Mouse (Mus musculus) C2C12 (cell line): Measurements from ENCODE around the gene Cxcl14. TPM values are rescaled to one million over a fixed set of nuclear protein-coding genes. Genes with fewer than 3 reads are reported as not detected.

Experiments
- H3K27me3 ChIP-seq: one replicate; pipeline ENCODE4 v1.6.1; 2011; ENCODE audit not compliant: control insufficient read depth, insufficient read depth, insufficient read length
- H3K36me3 ChIP-seq: one replicate; pipeline ENCODE4 v1.6.1; 2011; ENCODE audit not compliant: control insufficient read depth, insufficient read depth
- H3K4me3 ChIP-seq: one replicate; pipeline ENCODE4 v1.5.1; 2011; ENCODE audit warnings: mild to moderate bottlenecking, control low read depth; ENCODE audit not compliant: poor library complexity, insufficient read depth, severe bottlenecking
- H3K79me2 ChIP-seq: one replicate; pipeline ENCODE4 v1.6.1; 2011; ENCODE audit not compliant: control insufficient read depth, insufficient read depth
- H3K79me3 ChIP-seq: one replicate; pipeline ENCODE4 v1.6.1; 2011; ENCODE audit warnings: low read depth, control low read depth
- H3ac ChIP-seq: one replicate; pipeline ENCODE3; 2011; ENCODE audit warnings: low read depth; ENCODE audit not compliant: control insufficient read depth, insufficient read length
- CEBPB ChIP-seq: IDR thresholded peaks from one replicate; pipeline ENCODE4 v1.6.1; 2011; ENCODE audit warnings: low read depth, mild to moderate bottlenecking, control low read depth, moderate library complexity
- CTCF ChIP-seq: IDR thresholded peaks from one replicate; pipeline ENCODE4 v1.5.1; 2011; ENCODE audit not compliant: control insufficient read depth, insufficient read depth, insufficient read length
- FOSL1 ChIP-seq: IDR thresholded peaks from one replicate; pipeline ENCODE4 v1.8.0; 2011; ENCODE audit warnings: mild to moderate bottlenecking, low read length; ENCODE audit not compliant: poor library complexity, insufficient read depth, severe bottlenecking
- MAX ChIP-seq: IDR thresholded peaks from one replicate; pipeline ENCODE4 v1.6.1; 2011; ENCODE audit warnings: mild to moderate bottlenecking, control low read depth
- MYOD1 ChIP-seq: IDR thresholded peaks from one replicate; pipeline ENCODE4 v1.6.1; 2011; ENCODE audit warnings: low read depth; ENCODE audit not compliant: control insufficient read depth, insufficient read length
- MYOG ChIP-seq: IDR thresholded peaks from one replicate; pipeline ENCODE4 v1.6.1; 2011; ENCODE audit not compliant: control insufficient read depth, insufficient read length; ENCODE audit errors: extremely low read depth
- USF1 ChIP-seq: IDR thresholded peaks from one replicate; pipeline ENCODE4 v1.6.1; 2011; ENCODE audit warnings: low read depth, mild to moderate bottlenecking, control low read depth, moderate library complexity
- polyA plus RNA-seq: library from polyadenylated mRNA; unstranded; fragments of >200 nt; fragmentation: generic; extraction: Trizol; gene quantifications from one replicate; pipeline ENCODE4 v1.2.1, GENCODE M21; 2012; ENCODE audit warnings: missing spikeins

Gene Cxcl14
- polyA plus RNA-seq, 1 experiment: 0.01 TPM

DNA sequence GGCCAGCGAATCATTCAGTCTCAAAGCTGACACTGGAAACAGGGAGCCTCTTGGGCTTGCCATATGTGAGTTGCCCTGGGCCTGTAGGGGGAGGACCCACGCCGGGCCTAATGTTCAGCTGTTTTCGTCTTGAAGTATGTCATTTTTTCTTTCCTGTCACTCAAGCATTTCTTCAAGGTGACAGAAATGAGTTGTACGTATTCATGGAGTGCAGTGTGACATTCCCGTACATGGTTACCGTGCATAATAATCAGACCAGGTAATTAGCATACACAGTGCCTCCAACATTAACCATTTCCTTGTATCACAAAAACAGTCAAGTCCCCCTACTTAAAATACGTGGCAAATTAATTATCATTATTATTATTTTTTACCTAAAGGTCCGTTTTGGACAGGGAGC is 9.3 kb downstream of the Cxcl14 start:
- Histone ChIP-seq H3K36me3 (no peaks in the 10 kb centered on the region), H3K79me3 (no peaks in the 10 kb centered on the region), H3K27me3 (peaks cover 34% of the 10 kb centered on the region), H3K4me3 (no peak overlapping the region), H3K79me2 (no peaks in the 10 kb centered on the region), H3ac (no peak overlapping the region)
- TF ChIP-seq CEBPB: no peak
- no peak for TF ChIP-seq USF1
- TF ChIP-seq MYOD1: no peak
- no peak for TF ChIP-seq CTCF
- TF ChIP-seq MYOG: no peak
- TF ChIP-seq FOSL1: no peak
- no peak for TF ChIP-seq MAX

GRCm38 (mm10) chr13:56283321-56283720 is 13.0 kb downstream of the Cxcl14 start:
- H3ac ChIP-seq: no peak overlapping the region
- no peaks in the 10 kb centered on the region for H3K79me3 ChIP-seq
- TF ChIP-seq MYOG: no peak
- TF ChIP-seq CEBPB: no peak
- no peak for TF ChIP-seq FOSL1
- no peak for TF ChIP-seq CTCF
- TF ChIP-seq MYOD1: no peak
- TF ChIP-seq USF1: no peak
- TF ChIP-seq MAX: no peak
- no peak overlapping the region for H3K4me3 ChIP-seq
- peaks cover 26% of the 10 kb centered on the region for H3K27me3 ChIP-seq
- H3K36me3 ChIP-seq: no peaks in the 10 kb centered on the region
- no peaks in the 10 kb centered on the region for H3K79me2 ChIP-seq

DNA sequence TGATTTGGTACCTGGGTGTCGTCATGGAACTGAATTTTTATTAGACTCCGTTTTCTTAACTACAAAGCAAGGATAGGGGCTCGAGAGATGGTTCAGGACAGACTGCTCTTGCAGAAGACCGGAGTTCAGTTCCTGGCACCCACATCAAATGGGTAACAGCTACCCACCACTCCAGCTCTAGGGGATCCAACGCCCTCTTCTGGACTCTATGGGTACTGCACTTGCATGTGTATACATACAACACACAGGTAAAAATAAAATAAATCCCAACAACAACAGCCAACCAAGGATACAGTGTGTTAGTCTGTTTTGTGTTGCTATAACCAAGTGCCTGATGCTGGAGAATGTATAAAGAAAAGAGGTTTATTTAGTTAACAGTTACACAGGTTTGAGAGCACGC is 16.0 kb downstream of the Cxcl14 start:
- H3K79me3 ChIP-seq: no peaks in the 10 kb centered on the region
- no peak overlapping the region for H3K4me3 ChIP-seq
- H3K27me3 ChIP-seq: peaks cover 19% of the 10 kb centered on the region
- no peaks in the 10 kb centered on the region for H3K36me3 ChIP-seq
- no peaks in the 10 kb centered on the region for H3K79me2 ChIP-seq
- no peak for TF ChIP-seq USF1
- H3ac ChIP-seq: no peak overlapping the region

DNA sequence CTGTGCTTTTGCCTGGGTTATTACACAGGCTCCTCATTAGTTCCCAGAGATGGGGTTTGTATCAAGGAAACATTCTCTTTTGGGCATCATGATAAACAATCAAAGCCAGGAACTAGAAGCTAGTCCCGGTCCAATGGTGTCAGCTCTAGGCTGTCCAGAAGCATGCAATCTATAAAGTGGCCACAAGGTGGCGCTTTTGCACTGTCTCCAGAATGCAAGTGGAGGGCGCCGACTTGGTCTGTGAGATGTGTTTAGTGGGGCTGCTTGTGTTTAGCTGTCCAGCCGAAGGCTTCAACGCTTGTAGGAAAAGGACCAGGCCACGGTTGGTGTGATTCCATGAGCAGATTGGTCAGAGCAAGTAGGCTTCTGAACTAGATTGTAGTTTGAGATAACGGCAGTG is 16.9 kb downstream of the Cxcl14 start:
- Histone ChIP-seq H3ac (no peak overlapping the region), H3K27me3 (peaks cover 19% of the 10 kb centered on the region), H3K36me3 (no peaks in the 10 kb centered on the region), H3K79me3 (no peaks in the 10 kb centered on the region), H3K79me2 (no peaks in the 10 kb centered on the region), H3K4me3 (no peak overlapping the region)
- TF ChIP-seq FOSL1 (no peak), CTCF (peak; percentile 66)

GRCm38 (mm10) chr13:56275171-56275570 is 21.2 kb downstream of the Cxcl14 start:
- TF ChIP-seq FOSL1: no peak
- no peak for TF ChIP-seq CTCF
- TF ChIP-seq USF1: no peak
- TF ChIP-seq CEBPB: no peak
- TF ChIP-seq MYOD1: no peak
- no peak for TF ChIP-seq MAX
- TF ChIP-seq MYOG: no peak
- no peak overlapping the region for H3K4me3 ChIP-seq
- no peak overlapping the region for H3ac ChIP-seq
- H3K36me3 ChIP-seq: no peaks in the 10 kb centered on the region
- H3K79me2 ChIP-seq: no peaks in the 10 kb centered on the region
- H3K27me3 ChIP-seq: peaks cover 6% of the 10 kb centered on the region
- H3K79me3 ChIP-seq: no peaks in the 10 kb centered on the region

- Histone ChIP-seq H3K79me3 (no peaks in the 10 kb centered on the region), H3K27me3 (peaks cover 3% of the 10 kb centered on the region), H3ac (no peak overlapping the region), H3K79me2 (no peaks in the 10 kb centered on the region), H3K4me3 (no peak overlapping the region), H3K36me3 (no peaks in the 10 kb centered on the region)
- TF ChIP-seq MYOG (no peak), MAX (no peak), USF1 (no peak), CEBPB (no peak), CTCF (no peak), FOSL1 (no peak), MYOD1 (no peak)
Observed at GRCm38 (mm10) chr13:56270124-56270523, 26.2 kb downstream of the Cxcl14 start.
